Mouse (Mus musculus) MEL (cell line): ENCODE data around the gene Snrpd3. TPM values are rescaled to one million over a fixed set of nuclear protein-coding genes. Genes with fewer than 3 reads are reported as not detected.

Source experiments
- DNase-seq: peaks from one replicate; pipeline ENCODE4 v3.0.0; 2011; ENCODE audit warnings: low read depth, low spot score
- H3K27ac ChIP-seq: 2 replicates; pipeline ENCODE4 v1.5.1; 2012; ENCODE audit warnings: low read depth, mild to moderate bottlenecking, control low read depth, low read length, moderate library complexity; ENCODE audit not compliant: control insufficient read depth
- H3K27me3 ChIP-seq, 2 experiments: fragments of 150-350 bp in 1 of 2; sonication (generic) in 1 of 2; 2 replicates each; pipeline ENCODE4 v1.6.1; 2012; ENCODE audit warnings: low read length in 2 of 2, mild to moderate bottlenecking in 2 of 2, improper control_type of control experiment in 1 of 2, moderate library complexity in 1 of 2; ENCODE audit not compliant: insufficient read depth in 2 of 2, control insufficient read depth in 1 of 2
- H3K36me3 ChIP-seq, 2 experiments: 2 replicates each; pipeline ENCODE4 v1.6.1; 2012 to 2014; ENCODE audit warnings: low read length in 2 of 2, improper control_type of control experiment in 1 of 2, inconsistent platforms in 1 of 2, mild to moderate bottlenecking in 1 of 2; ENCODE audit not compliant: insufficient read depth in 2 of 2, control insufficient read depth in 1 of 2
- H3K4me1 ChIP-seq, 2 experiments: fragments of 150-350 bp in 1 of 2; sonication (generic) in 1 of 2; 2 replicates each; pipeline ENCODE4 v1.6.1; 2012; ENCODE audit warnings: low read length in 2 of 2, improper control_type of control experiment in 1 of 2, mild to moderate bottlenecking in 1 of 2; ENCODE audit not compliant: insufficient read depth in 2 of 2, control insufficient read depth in 1 of 2
- H3K4me3 ChIP-seq, 2 experiments: fragments of 150-350 bp in 1 of 2; sonication (generic) in 1 of 2; 2 replicates each; pipeline ENCODE4 v1.5.1; 2012; ENCODE audit warnings: low read depth in 2 of 2, low read length in 2 of 2, mild to moderate bottlenecking in 2 of 2, moderate library complexity in 2 of 2, control low read depth in 1 of 2, improper control_type of control experiment in 1 of 2; ENCODE audit not compliant: control insufficient read depth in 1 of 2, insufficient read depth in 1 of 2
- H3K79me2 ChIP-seq: 2 replicates; pipeline ENCODE4 v1.6.1; 2012; ENCODE audit warnings: mild to moderate bottlenecking, low read length, moderate library complexity; ENCODE audit not compliant: control insufficient read depth, poor library complexity, insufficient read depth
- H3K9ac ChIP-seq: 2 replicates; pipeline ENCODE4 v1.6.1; 2012; ENCODE audit warnings: low read depth, mild to moderate bottlenecking, control low read depth, low read length, moderate library complexity; ENCODE audit not compliant: control insufficient read depth, poor library complexity, severe bottlenecking
- H3K9me3 ChIP-seq: fragments of 150-350 bp; sonication (generic); replicated peaks from 2 replicates; pipeline ENCODE4 v1.6.1; 2012; ENCODE audit warnings: mild to moderate bottlenecking, low read length, improper control_type of control experiment, moderate library complexity; ENCODE audit not compliant: insufficient read depth
- BHLHE40 ChIP-seq: IDR thresholded peaks from 2 replicates; pipeline ENCODE4 v1.6.1; 2012; ENCODE audit warnings: low read depth, mild to moderate bottlenecking, inconsistent platforms, low read length, improper control_type of control experiment, borderline replicate concordance
- CHD1 ChIP-seq: IDR thresholded peaks from 2 replicates; pipeline ENCODE4 v1.6.1; 2012; ENCODE audit warnings: low read depth, mild to moderate bottlenecking, inconsistent platforms, low read length, improper control_type of control experiment
- CTCF ChIP-seq, 3 experiments: IDR thresholded peaks in 2 of 3; conservative IDR thresholded peaks in 1 of 3; 2 replicates each; pipeline ENCODE4 v1.5.1; 2011 to 2012; ENCODE audit warnings: low read length in 3 of 3, low read depth in 2 of 3, mild to moderate bottlenecking in 2 of 3, improper control_type of control experiment in 1 of 3, inconsistent platforms in 1 of 3, mixed read lengths in 1 of 3, moderate library complexity in 1 of 3; ENCODE audit not compliant: control insufficient read depth in 1 of 3, insufficient read depth in 1 of 3, poor library complexity in 1 of 3, severe bottlenecking in 1 of 3
- GABPA ChIP-seq: IDR thresholded peaks from 2 replicates; pipeline ENCODE4 v1.6.1; 2012; ENCODE audit warnings: low read depth, mild to moderate bottlenecking, inconsistent platforms, low read length, improper control_type of control experiment, moderate library complexity
- GATA1 ChIP-seq: IDR thresholded peaks from 2 replicates; pipeline ENCODE4 v1.6.1; 2011; ENCODE audit warnings: low read depth, low read length, improper control_type of control experiment
- HCFC1 ChIP-seq: IDR thresholded peaks from 2 replicates; pipeline ENCODE4 v1.6.1; 2012; ENCODE audit warnings: low read depth, mild to moderate bottlenecking, inconsistent platforms, low read length, improper control_type of control experiment, moderate library complexity
- KAT2A ChIP-seq: conservative IDR thresholded peaks from 2 replicates; pipeline ENCODE4 v1.6.1; 2012; ENCODE audit warnings: low read depth, low read length, improper control_type of control experiment, inconsistent platforms
- MAFK ChIP-seq: IDR thresholded peaks from 2 replicates; pipeline ENCODE4 v1.6.1; 2011; ENCODE audit warnings: low read depth, mild to moderate bottlenecking, low read length, improper control_type of control experiment, borderline replicate concordance
- MAX ChIP-seq: IDR thresholded peaks from 2 replicates; pipeline ENCODE4 v1.6.1; 2011; ENCODE audit warnings: low read length, improper control_type of control experiment
- MEF2A ChIP-seq: IDR thresholded peaks from 2 replicates; pipeline ENCODE4 v1.6.1; 2014; ENCODE audit warnings: low read depth, mild to moderate bottlenecking, inconsistent platforms, low read length, improper control_type of control experiment; ENCODE audit not compliant: poor library complexity, insufficient replicate concordance, severe bottlenecking; ENCODE audit errors: extremely low read depth
- MXI1 ChIP-seq: IDR thresholded peaks from 2 replicates; pipeline ENCODE4 v1.6.1; 2011; ENCODE audit warnings: mild to moderate bottlenecking, low read depth, low read length, improper control_type of control experiment
- MYC ChIP-seq: IDR thresholded peaks from 2 replicates; pipeline ENCODE4 v1.6.1; 2011; ENCODE audit warnings: low read depth, mild to moderate bottlenecking, low read length, improper control_type of control experiment, moderate library complexity
- POLR2A ChIP-seq, 2 experiments: IDR thresholded peaks; 2 replicates each; pipeline ENCODE4 v1.6.1; 2011 to 2012; ENCODE audit warnings: low read length in 2 of 2, mild to moderate bottlenecking in 2 of 2, control low read depth in 1 of 2, improper control_type of control experiment in 1 of 2, low read depth in 1 of 2, moderate library complexity in 1 of 2; ENCODE audit not compliant: control insufficient read depth in 1 of 2, insufficient read depth in 1 of 2, poor library complexity in 1 of 2
- POLR2AphosphoS2 ChIP-seq: IDR thresholded peaks from 2 replicates; pipeline ENCODE4 v1.6.1; 2011; ENCODE audit warnings: low read length, improper control_type of control experiment
- POLR2AphosphoS5 ChIP-seq: IDR thresholded peaks from 2 replicates; pipeline ENCODE4 v1.6.1; 2012; ENCODE audit warnings: low read depth, borderline replicate concordance, mild to moderate bottlenecking, inconsistent platforms, low read length, moderate library complexity, mixed read lengths
- RAD21 ChIP-seq: IDR thresholded peaks from 2 replicates; pipeline ENCODE4 v1.6.1; 2011; ENCODE audit warnings: mild to moderate bottlenecking, low read depth, low read length, improper control_type of control experiment
- TBP ChIP-seq: IDR thresholded peaks from 2 replicates; pipeline ENCODE4 v1.8.0; 2011; ENCODE audit warnings: low read depth, low read length, improper control_type of control experiment
- USF2 ChIP-seq, 2 experiments: IDR thresholded peaks; 2 replicates each; pipeline ENCODE4 v1.6.1; 2011 to 2012; ENCODE audit warnings: improper control_type of control experiment in 2 of 2, low read length in 2 of 2, borderline replicate concordance in 1 of 2, inconsistent platforms in 1 of 2, low read depth in 1 of 2, mild to moderate bottlenecking in 1 of 2; ENCODE audit not compliant: insufficient read depth in 1 of 2
- ZKSCAN1 ChIP-seq: IDR thresholded peaks from 2 replicates; pipeline ENCODE4 v1.6.1; 2012; ENCODE audit warnings: low read depth, mild to moderate bottlenecking, inconsistent platforms, low read length, improper control_type of control experiment, moderate library complexity
- ZMIZ1 ChIP-seq: IDR thresholded peaks from 2 replicates; pipeline ENCODE4 v1.6.1; 2012; ENCODE audit warnings: low read depth, mild to moderate bottlenecking, inconsistent platforms, low read length, improper control_type of control experiment, moderate library complexity
- polyA plus RNA-seq, 2 experiments: library from polyadenylated mRNA; stranded (reverse) in 1 of 2; unstranded in 1 of 2; fragments of >175 nt in 1 of 2; fragments of >200 nt in 1 of 2; gene quantifications; 2 replicates each; pipeline versions ENCODE4 v1.2.1 to v1.2.4; 2012; ENCODE audit warnings: low replicate concordance in 2 of 2, low read depth in 1 of 2; ENCODE audit not compliant: insufficient read length in 2 of 2, insufficient read depth in 1 of 2, missing spikeins in 1 of 2
- total RNA-seq: library from RNA; depleted of rRNA; stranded (reverse); fragments of 300-350 nt; gene quantifications from 2 replicates; pipeline ENCODE4 v1.2.3, GENCODE M21; 2012

The Snrpd3 gene
- total and polyA plus RNA-seq, 3 experiments: 155 to 643 TPM; not detected in 1

DNA sequence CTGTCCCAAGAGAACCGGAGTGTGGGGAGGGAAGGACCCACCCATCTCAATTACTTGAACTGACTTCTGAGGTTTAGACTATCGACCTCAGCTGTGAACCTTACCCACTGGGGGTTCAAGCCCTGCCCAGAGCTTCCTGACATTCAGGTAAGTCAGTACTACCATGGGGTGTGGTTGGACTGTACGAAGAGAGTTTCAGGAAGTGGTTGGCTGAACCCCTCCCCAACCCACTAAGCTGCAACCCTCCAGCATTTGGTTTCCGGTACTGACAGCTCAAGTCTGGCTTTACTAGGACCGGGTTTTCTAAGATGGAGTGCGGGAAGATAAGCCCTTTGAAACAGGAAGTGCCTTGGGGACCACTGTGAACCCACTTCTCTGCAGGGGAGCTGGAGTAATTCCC is 48.1 kb downstream of the Snrpd3 start (continued):
- TF ChIP-seq GABPA: no peak
- no peak for TF ChIP-seq KAT2A
- no peak for TF ChIP-seq MYC
- peak; percentile 61 for TF ChIP-seq HCFC1
- no peak for TF ChIP-seq MAFK
- no peak for TF ChIP-seq POLR2AphosphoS2
- peak in 1 of 2 experiments; percentile 49; a peak in 1 of 4 replicates for TF ChIP-seq POLR2A (IDR thresholded peaks at IDR 0.05; ENCODE audit: control insufficient read depth in 1 of 2, insufficient read depth in 1 of 2, low read depth in 1 of 2, low read length in 2 of 2, poor library complexity in 1 of 2)
- TF ChIP-seq MEF2A: no peak
- TF ChIP-seq BHLHE40: no peak
- TF ChIP-seq MAX: no peak
- TF ChIP-seq POLR2AphosphoS5: no peak
- no peak for TF ChIP-seq ZKSCAN1
- no peak for TF ChIP-seq CHD1
- no peak for TF ChIP-seq ZMIZ1
- no peak for TF ChIP-seq USF2 (IDR thresholded peaks at IDR 0.05; ENCODE audit: borderline replicate concordance in 1 of 2, insufficient read depth in 1 of 2, low read depth in 1 of 2, low read length in 2 of 2)

DNA sequence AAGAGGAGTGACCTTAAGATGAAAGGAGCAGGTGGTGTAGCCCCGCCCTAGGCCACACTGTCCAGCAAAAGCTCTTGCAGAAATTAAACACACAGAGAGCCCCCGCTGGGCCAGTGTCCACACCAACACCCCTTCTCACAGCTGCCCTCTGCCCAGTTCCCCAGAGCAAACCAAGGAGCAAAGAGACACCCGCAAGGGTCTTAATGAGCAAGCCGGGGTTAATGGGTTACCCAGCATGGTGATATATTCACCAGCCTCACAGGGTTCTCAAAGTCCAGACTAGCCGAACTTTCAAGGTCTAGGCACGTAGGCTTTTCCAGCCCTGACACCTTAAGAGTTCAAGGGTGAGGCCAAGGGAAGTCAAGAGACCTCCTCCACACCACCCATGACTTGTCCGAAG is 48.6 kb downstream of the Snrpd3 start:
- DNase-seq: no peak
- H3K9ac ChIP-seq: peak overlapping the region; percentile 44
- H3K36me3 ChIP-seq: peaks cover 0 to 31% of the 10 kb centered on the region in 2 experiments; a peak in 2 of 4 replicates
- peaks cover 7 to 43% of the 10 kb centered on the region in 2 experiments for H3K4me1 ChIP-seq
- H3K4me3 ChIP-seq: peak overlapping the region in 1 of 2 experiments; percentile 27; a peak in 1 of 4 replicates
- H3K9me3 ChIP-seq: no peaks in the 10 kb centered on the region
- H3K27me3 ChIP-seq: no peaks in the 10 kb centered on the region
- no peaks in the 10 kb centered on the region for H3K79me2 ChIP-seq
- no peak for TF ChIP-seq KAT2A
- 0 out of 2 replicates have a peak, but pooled peaks have one; percentile 20 for TF ChIP-seq MXI1
- peak overlapping the region; percentile 76 for H3K27ac ChIP-seq

DNA sequence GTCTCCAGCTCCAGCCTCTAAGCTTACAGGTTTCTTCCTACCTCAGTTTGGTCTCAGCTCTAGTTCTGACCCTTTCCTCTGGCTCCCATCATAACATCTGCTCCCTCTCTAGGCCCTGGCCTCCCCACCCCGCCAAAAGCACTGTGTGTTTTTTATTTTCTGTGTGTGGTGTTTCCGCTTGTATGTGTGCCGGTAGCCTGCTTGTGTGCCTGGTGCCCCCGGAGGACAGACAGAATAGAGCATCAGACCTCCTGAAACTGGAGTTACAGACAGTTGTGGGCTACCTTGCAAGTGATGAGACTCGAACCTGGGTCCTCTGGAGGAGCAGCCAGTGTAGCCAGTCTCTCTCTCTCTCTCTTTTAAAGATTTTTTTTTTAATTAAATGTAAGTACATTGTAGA is 49.0 kb downstream of the Snrpd3 start:
- Histone ChIP-seq H3K36me3 (peaks cover 0 to 31% of the 10 kb centered on the region in 2 experiments; a peak in 2 of 4 replicates), H3K27ac (peak overlapping the region; percentile 76), H3K9me3 (no peaks in the 10 kb centered on the region), H3K79me2 (no peaks in the 10 kb centered on the region), H3K4me3 (no peak overlapping the region), H3K27me3 (no peaks in the 10 kb centered on the region), H3K4me1 (peaks cover 7 to 43% of the 10 kb centered on the region in 2 experiments), H3K9ac (0 out of 2 replicates have a peak overlapping the region, but pooled peaks have one; percentile 44)
- DNase-seq: peak; percentile 51
- no peak for TF ChIP-seq ZMIZ1
- TF ChIP-seq MAX: no peak
- no peak for TF ChIP-seq GATA1
- no peak for TF ChIP-seq TBP
- no peak for TF ChIP-seq RAD21
- peak in 2 of 3 experiments; percentile 8 to 22; a peak in 2 of 6 replicates for TF ChIP-seq CTCF (IDR thresholded peaks at IDR 0.05 in 2 of 3, conservative IDR thresholded peaks at IDR 0.05 in 1 of 3; ENCODE audit: control insufficient read depth in 1 of 3, insufficient read depth in 1 of 3, low read depth in 2 of 3, low read length in 3 of 3, poor library complexity in 1 of 3, severe bottlenecking in 1 of 3)
